Mouse (Mus musculus) c-Kit-positive CD71-negative TER-119-negative erythroid progenitor cells, embryonic 14.5 days (primary cell): Measurements from ENCODE around the gene Add3.

ENCODE experiments used
- DNase-seq: peaks from one replicate; pipeline ENCODE4 v3.0.0-alpha.2; 2013; ENCODE audit warnings: low read depth

The Add3 gene

DNA sequence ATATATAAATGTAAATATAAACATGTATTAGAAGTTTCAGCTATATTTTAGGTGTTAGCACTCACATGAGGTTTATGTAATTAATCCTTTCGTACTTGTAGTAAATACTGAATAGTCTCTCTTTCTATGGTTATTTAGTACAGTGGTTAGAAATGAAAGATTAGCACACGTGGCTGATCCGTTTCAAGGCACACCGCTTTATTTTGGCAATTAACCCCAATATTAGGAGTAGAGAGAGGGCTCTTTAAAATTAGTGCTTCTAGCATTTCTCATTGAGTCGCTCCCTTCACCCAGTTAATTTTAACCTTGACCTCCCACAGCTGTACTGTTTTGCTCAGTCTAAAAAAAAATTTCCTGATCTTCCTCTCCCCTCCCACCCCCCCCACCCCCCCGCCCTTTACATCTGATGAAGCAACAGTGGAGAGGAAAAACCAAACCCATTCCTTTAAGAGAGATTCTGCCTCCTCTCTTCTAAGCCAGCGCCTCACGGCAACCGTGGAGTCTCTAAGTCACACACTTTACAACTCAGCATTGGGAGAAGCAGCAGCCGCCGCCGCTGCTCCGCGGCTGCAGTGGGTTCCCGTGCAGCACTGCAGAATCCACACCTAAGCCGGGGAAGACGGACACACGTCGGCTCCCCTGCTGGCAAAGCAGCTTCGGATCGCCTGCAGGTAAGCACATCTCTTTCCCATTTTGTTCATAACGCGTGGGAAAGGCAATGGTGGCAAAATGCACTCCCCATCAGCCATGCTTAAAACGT, at the start of gene Add3:
Gene Add3, plus strand, starts transcription at position 400 of the 760 bp plus-strand sequence.
- no peak for DNase-seq

DNA sequence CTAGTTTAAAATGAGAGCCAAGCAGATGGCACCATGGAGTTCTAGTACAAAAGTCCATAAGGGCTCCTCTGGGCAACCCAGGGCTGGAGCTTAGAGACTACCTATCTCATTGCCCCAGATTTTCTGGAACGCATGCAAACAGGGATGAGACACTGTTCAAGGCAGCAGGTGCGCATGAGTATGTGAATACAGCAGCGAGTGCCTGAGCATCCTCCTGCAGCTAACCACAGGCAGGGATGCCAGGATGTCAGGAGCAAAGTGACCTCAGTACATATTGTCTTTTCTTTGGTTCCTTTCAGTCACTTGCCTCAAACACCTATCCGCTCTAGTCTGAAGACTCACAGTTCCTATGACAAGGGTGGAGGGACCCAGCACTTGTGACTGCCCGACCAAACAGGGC, 49.6 kb upstream of the Add3 start:
- DNase-seq = no peak

DNA sequence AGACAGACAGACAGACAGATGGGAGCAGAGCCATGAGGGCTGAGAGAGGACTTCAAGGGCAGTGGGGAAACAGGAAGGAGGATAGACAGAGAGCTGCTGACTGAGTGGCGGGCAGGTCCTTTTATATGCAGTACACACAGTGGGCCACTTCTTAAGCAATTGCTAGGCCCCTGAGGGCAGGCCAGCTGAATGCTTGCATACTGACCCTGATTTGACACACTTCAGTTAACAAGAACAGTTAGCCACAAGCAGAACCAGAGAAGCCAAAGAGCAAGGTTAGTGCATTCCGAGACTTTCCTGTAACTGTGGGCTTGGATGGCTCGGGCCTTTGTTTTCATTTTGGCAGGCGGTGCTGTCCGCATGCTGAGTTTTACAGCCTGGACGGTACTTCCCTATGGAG, 48.0 kb upstream of the Add3 start:
- no peak for DNase-seq

DNA sequence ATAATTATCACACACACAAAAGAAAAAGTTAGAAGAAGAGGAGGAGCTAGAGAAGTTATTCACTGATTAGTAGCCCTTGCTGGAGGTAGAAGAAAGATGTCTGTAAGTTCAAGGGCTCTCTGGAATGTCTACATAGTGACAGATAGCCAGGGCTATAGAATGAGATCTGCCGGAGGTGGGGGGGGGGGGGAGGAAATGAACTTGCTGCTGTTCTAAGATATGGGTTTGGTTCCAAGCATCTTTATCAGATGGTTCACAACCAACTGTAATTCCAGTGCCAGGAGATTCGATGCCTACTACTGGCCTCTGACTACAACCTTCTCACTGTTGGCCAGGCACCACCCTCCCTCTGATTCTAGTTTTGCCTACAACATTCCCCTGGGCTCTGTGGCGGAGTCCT, 46.9 kb upstream of the Add3 start:
- DNase-seq = no peak

DNA sequence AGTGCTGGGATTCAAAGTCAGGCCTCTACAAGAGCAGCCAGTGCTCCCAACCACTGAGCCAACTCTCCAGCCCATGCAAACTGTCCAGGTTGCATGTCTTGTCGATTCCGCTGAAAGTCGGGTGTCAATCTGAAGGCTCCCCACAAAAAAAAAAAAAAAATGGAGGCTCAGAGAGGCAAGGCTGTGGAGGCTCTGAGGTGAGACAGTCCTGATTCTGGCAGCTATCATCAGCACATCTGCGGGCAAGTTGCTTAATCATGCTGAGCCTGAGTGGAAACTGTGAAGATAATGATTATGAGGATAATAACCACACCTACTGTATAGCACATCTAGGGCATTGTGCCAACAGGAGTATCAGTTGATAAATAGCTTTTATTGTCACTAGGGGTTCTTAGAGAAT, 45.6 kb upstream of the Add3 start:
- DNase-seq = no peak

DNA sequence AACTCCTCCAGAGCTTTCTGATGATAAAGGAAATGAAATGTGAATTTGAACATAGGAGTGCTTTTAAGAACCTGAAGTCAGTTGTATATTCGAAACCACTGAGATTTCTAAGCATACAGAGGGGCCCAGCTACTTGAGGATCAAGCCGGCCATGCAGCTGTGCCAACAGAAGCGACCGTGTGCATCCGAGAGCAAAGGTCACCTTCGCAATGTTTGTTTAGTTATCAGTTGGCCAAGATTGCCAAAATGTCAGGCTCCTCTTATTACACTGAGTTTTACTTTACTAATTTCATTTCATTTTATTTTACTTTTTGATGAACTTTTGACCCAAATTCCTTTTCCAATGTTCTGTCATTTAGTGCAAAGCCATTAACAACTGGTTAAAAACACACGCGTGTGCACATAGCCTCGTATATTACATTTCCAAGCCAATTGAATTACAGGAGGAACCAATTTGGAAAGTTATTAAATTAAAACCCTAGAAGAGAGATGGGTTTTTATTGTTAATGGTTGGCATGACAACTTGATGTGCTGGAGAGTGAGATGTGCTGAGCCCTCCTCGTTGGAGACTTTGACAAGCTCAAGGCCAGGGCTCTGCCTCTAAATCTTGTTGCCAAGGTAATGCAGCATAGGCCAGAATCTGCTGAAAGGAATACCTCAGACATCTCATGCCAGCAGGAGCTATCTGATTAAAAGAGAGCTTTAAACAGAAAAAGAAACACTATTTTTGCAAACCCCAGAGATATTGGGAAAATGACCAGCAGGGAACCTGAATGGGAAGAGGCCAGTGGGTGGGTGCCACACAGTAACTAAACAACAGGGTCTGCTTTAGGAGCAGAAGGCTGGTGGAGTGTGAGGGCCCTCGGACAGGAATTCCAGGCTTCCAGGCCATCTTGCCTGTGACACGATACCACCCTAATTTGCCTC, 38.6 kb upstream of the Add3 start:
- DNase-seq = no peak

DNA sequence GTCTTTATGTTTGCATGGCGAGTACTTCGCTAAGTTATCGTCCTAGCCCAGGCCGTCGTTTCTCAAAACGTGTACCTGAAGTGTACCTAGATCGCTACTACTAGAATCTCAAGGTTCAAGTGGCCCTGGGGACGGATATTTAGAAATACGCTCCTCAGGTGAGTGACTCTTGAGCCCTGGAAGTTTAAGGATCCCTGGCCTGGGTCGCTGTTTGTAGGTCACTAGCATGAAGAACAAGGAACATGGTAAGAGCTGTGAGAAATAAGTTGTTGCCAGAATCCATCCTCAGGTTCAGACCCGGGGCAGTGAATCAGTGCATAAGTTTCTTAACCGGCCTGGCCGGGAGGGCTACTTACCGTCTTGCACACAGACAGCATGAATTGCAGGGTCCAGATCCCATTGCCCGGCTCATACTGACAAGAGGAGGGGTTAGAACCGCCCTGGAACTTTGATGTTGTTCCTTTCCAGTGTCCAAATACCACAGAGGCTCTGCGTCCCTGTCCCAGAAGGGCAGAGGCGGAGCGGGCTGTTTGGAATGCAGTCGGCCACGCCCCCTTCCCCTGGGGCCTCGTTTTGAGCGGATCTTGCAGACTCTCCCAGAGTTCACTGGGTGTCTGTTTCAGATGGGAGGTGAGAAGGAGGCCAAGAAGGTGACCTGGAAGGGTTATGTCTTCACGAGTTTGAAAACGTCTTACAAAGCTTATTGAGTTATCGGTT, 34.7 kb upstream of the Add3 start:
- DNase-seq = no peak

DNA sequence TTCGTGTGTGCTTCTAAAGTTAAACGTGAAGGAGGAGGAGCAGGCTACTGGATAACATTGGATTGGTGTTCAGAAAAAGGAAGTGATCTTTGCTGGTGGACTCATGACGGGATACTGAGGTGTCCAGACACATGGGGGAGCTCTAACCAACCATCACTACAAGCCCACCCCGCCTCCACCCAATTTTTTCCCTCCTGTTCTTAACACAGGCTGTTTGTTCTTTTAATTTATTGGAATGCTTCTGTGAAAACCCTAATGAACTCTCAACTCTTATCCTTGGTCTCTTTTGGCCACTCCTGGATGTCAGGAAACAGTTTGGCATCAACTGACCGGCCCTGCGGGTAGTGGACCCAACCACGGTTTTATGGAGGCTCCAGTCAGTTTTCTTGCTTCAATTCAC, 33.3 kb upstream of the Add3 start:
- no peak for DNase-seq

DNA sequence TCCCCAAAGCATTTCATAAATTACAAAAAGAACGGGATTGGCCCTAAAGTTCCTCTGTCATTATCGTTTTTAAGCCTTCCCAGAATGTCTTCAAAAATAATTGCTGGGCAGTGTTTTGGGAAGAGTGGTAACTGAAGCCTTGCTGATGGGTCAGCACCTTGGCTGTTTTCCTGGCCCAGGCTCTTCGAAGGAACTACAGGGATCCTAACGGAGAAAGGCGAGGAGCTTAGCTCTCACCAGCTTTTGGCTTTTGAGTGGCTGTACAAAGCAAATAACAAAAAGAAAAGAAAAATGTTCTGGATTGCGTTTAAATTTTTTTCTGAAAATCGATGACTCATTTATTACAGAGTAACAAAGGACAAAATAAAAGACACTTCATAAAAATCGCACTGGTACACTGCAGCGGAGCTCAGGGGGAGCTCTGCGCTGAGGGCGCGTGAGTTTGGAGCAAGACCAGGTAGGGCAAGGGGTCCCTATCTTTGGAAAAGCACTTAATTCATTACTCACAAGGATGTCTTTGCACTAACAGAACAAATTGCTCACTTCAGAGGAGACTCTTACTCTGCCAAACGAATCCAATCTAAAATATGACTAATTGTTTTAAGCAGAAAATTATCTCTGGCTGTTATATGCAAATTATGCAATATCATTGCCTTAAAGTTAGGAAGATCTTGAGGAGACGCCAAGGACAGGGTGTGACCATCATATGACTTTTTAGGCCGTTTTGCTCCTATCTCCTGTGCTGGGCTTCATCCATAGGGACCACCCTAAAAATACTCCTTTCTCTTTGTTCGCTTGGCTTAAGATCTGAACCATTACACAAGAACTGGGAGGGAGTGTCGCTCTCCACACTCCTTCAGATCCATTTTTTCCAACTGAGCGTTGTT, 32.6 kb upstream of the Add3 start:
- DNase-seq = no peak

DNA sequence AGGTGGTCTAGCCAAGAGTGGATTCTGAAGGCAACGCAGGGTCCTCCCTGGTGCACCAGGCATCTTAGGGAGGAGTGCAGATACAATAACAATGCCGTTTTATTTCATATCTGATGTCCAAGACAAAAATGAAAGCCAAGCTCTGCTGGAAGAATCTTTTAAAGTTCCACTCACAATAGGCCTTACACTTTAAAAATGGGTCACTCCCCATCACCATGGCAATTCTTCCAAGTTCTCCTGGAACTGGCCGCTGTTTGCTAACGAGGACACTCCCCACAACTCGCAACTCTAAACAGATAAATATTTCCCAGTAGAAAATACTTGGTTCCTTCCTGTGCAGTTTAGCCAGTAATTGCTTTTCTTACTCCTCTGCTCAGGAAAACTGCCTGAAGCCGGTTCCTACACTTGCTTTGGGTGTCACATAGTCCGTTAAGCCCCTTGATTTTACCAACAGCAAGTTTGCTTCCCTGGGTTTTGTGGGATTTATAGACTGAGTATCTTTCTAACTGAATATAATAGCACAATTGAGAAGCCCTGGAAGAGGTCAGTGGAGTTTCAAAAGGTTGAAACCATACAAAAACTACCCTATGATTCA, 28.1 kb upstream of the Add3 start:
- no peak for DNase-seq

DNA sequence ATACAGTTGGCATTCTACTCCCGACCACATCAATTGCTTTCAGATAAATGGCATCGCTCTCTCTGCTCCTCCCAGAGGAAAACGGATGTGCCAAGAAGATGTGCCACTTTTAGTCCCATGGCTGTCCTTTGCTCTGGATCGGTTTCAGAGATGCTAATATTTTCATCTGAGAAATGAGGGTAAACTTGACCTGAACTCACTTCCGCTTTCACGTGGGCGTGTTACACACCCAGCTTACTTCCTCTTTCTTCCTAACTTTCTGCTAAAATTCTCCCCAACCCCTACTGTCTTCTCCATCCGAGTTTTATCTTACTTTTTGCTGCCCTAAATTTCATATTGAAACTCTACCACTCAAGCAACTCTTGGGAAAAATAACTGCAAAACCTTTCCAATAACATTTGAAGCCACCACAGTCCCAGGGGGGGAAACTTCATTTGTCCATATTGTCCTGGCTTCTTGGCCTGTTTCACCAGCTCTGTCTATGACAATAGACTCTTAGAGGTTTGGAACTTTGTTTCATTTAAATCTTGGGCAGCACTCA, 20.9 kb upstream of the Add3 start:
- no peak for DNase-seq

DNA sequence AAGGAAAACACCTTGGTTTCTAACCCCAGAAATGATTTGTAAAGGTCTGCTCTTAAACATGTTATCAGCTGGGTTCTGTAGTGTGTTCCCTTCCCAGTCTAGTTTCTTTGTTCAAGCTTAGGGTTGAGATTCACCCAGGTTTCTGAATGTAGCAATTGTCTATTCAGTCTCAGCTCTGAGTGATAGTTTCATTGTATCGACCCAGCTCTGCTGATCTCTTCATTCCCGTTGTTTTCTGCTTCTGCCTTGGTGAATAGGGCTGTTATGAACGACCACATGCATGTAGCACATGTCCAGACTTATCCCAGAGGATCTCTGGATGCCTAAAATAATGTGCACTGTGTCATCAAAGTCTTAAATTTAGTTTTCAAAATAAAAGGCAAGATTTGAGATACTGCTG, 19.8 kb upstream of the Add3 start:
- DNase-seq = no peak

DNA sequence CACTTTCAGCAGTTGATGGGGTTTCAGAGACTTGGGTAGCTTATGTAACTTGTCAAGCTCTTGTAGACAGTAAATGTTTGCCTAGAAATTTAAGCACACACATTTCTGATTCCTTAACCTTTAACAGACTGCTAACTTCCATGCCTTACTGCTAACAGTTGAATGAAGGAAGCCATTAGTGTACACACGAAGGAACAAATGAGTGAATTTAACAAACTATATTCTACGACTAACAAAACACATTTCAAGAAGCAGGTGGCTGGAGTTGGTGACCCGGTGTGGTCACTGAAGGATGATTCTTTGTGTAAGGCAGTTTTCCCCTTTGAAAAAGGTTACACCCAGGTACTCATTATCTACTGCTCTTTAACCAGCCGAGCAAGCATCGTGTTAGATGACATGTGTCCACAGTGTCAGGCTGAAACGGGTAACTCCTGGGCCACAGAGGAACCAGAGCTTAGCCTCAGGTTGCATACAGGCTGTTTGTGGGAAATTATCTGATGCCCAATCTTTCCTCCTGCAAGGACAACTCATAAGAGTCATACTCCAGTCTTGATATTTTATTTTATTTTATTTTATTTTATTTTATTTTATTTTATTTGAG, 17.5 kb upstream of the Add3 start:
- DNase-seq = no peak

DNA sequence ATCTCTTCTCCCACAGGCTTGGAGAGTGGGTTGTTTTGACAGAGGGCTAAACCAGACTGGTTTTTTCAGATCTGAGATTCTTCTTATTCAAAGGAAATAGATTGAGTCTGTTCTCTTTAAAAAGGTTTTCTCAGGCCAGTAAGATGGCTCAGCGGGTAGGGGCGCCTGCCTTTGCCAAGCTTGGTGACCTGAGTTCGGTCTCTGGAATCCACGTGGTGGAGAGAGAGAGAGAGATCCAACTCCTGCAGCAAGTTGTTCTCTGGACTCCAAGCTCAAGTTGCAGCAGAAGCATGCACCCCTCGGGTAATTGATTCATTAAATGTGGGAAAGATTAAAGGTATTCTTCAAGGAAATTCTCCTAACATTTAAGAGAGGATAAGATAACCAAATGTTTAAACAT, 16.9 kb upstream of the Add3 start:
- DNase-seq = no peak

DNA sequence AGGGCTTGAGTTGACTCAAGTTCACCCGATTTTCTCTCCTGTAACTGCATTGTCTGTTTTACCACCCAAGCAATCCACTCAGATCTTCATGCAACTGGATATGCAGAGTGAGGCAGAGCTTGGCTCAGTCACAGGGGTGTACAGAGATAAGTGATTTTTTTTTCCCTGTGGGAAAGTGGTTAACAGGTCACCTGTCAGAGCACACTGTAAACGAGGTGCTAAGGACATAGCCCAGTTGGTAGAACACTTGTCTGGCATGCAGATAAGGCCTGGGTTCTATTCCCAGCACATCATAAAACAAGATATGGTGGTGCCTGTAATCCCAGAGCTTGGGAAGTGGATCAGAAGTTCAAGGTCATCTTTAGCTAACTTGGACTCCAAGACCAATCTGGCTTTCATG, 14.6 kb upstream of the Add3 start:
- DNase-seq = no peak

DNA sequence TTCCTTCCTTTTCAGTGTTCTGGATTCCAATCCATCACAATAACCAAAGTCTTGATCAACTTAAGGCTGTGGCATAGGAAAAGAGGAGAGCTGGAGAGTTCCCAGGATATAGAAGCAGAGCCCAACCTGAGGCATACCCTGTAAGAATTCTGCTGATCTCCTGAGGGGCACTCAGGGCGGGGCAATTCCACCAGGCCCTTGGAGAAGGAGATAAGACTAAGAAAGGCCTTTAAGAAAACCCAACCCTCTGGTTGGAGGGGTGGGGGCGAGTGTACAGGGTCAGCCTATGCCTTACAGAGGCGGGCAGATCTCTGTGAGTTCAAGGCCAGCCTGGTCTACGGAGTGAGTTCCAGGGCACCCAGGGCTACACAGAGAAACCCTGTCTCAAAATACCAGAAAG, 13.7 kb upstream of the Add3 start:
- no peak for DNase-seq

DNA sequence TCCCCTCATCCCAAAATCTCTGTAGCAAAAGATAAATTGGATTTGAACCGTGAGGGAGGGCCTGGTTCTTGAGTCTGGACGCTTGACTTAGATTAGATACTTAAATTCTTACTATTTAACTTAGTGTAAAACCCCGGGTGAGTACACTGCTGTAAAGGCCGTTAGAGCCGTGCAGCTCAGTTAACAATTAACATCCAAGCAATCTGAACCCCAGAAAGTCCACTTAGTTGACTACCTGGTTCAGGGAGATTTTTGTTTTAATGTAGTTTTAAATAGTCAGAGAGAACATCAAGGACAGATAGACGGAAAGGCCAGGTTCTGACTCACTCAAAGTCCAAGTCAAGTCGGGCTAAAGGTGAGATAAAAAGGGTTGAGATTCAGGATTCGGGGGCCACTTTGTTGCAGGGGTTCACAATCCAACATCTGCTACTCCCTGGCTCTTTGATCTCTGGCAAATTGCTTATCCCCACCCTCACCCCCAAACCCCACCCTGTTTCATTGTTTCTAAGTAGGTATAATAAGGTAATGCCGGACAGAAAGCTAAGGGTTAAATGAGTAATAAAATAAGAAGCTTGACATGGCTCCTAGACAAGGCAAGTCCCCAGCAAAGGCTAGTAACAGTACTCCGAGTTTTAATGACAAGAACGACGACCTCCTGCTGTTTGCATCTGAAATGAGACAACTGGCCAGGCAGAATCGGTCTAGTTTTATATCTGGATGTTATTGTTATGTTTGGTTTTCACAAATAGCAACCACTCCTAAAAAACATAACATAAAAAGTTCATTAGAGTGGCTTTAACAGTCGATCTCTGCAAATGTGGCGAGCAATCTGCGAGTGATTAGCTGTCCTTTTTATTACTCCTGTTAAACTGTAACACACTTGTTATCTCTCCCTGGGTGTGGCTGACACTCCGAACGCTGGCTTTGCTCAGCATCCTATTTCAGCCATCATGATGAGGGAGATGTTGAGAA, 12.6 kb upstream of the Add3 start:
- no peak for DNase-seq

DNA sequence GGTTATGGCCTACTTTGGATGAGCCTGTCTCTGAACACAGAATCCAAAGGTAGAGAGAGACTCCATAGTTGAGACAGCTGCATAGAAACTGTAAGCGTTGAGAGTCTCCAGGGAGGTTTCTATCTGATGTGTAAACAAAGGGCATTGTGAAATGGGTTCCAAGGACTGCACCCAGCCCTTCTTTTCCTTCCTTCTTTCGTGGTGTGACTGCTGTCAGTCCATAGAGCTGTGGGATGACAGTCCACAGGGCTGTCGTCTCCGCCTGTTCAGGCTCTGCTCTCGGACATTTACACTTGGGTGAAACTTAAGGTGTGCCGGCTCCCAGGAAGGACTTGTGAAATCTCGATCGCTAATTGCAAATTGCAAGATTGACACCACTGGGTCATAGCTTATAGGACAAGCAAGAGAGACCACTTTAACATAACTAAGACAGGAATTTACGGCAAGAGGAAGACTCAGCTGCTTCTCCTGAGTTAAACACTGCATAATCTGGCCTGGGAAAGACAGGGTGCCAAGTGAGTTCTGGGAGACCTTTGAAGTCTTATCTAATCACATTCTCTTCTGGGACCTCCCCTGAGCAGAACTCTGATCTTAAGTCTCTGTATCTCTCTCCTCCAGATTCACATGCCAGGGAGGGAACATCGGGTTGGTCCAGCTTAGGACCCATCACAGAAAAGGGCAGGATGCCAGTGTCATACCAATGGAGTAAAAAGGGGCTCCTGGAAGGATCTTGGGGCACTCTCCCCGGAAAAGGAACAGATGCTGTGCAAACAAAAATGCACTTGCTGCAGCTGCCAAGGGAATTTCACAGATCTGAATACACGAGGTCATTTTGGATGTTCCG, 11.5 kb upstream of the Add3 start:
- DNase-seq = no peak
